Mouse (Mus musculus): ENCODE measurements at regions not wholly inside any gene's neighbourhood (a gene's known extent, or its start where the extent isn't known, plus 50 kb on each side); places are given as distances from the start of the nearest gene placed in this dataset.

DNA sequence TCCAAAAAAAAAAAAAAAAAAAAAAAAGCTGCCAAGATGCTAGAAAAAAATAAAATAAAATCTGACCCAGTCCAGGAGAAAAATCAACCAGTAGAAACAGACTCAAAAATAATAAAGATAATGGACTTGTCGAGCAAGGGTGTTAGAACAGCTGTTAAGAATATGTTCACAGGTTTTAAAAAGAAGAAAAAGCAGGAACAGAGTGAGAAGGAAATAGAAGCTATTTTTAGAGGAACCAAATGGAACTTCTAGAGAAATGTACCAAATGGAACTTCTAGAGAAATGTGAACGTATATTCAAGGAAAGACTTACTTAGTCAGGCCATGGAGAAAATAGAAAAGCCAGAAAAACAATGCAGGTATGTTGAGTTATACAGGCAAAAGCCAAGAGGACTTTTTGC is 662.4 kb upstream of the Jmjd1c start:
- 48% methylated on average over 2 of the region's 2 CpGs for WGBS
- Histone ChIP-seq H3K27ac (ENCODE audit: low read length) (no peak overlapping the region), H3K36me3 (ENCODE audit: control insufficient read depth, insufficient read depth, low read length) (no peaks in the 10 kb centered on the region), H3K4me3 (ENCODE audit: low read length) (no peak overlapping the region), H3K27me3 (ENCODE audit: control insufficient read depth, insufficient read depth, low read depth, low read length) (no peaks in the 10 kb centered on the region), H3K9ac (ENCODE audit: low read length) (no peak overlapping the region), H3K4me1 (replicated peaks; ENCODE audit: control insufficient read depth, insufficient read depth, low read length) (no peaks in the 10 kb centered on the region), H3K4me2 (ENCODE audit: low read depth, low read length) (no peak overlapping the region), H3K9me3 (ENCODE audit: control insufficient read depth, low read length) (no peaks in the 10 kb centered on the region)
- ATAC-seq (ENCODE audit: low read depth), result no peak

DNA sequence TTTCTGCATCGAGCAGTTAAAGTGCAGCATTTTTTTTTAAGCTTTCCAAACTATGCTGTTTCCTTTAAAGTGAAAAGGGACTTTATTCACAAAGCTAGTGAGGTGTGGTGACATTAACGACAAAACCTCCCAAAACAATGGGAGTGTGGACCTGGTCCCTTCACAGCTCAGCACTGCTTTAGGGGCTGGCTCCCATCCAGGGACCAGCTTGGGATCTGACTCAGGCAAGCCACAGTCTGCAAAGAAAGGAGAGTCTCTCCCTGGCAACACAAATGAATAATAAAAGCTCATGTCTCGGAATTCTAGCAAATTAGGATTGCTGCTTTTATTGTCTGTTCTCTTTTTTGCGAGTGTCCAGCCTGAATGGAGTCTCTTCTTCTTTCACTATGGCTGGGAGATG is 625.2 kb upstream of the Jmjd1c start:
- H3K4me1 ChIP-seq (replicated peaks; ENCODE audit: control insufficient read depth, insufficient read depth, low read length), result no peaks in the 10 kb centered on the region
- ATAC-seq (ENCODE audit: low read depth), result no peak
- H3K9ac ChIP-seq (ENCODE audit: low read length), result no peak overlapping the region
- H3K4me3 ChIP-seq (ENCODE audit: low read length), result no peak overlapping the region
- 57% methylated on average over 4 of the region's 4 CpGs for WGBS
- H3K9me3 ChIP-seq (ENCODE audit: control insufficient read depth, low read length), result no peaks in the 10 kb centered on the region
- no peak overlapping the region for H3K27ac ChIP-seq (ENCODE audit: low read length)
- H3K4me2 ChIP-seq (ENCODE audit: low read depth, low read length), result no peak overlapping the region
- H3K27me3 ChIP-seq (ENCODE audit: control insufficient read depth, insufficient read depth, low read depth, low read length), result no peaks in the 10 kb centered on the region
- no peaks in the 10 kb centered on the region for H3K36me3 ChIP-seq (ENCODE audit: control insufficient read depth, insufficient read depth, low read length)

DNA sequence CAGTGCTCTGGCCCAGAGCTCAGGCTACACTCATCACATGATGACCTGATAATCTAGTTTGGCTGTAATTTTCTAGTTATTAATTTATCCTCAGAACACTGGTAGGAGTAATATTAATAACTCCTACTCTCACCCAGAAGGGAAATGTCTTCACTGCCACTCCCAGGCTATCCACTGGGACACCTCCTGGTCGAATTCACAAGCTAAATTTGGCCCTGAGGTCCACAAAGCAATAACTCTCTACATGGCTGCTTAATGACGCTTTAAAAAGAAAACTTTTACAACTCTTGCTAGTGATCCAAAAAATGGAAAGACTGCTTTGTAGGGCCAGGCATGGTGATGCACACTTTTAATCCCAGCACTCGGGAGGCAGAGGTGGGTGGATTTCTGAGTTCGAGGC is 623.9 kb upstream of the Jmjd1c start:
- WGBS, result 67% methylated on average over 4 of the region's 4 CpGs

DNA sequence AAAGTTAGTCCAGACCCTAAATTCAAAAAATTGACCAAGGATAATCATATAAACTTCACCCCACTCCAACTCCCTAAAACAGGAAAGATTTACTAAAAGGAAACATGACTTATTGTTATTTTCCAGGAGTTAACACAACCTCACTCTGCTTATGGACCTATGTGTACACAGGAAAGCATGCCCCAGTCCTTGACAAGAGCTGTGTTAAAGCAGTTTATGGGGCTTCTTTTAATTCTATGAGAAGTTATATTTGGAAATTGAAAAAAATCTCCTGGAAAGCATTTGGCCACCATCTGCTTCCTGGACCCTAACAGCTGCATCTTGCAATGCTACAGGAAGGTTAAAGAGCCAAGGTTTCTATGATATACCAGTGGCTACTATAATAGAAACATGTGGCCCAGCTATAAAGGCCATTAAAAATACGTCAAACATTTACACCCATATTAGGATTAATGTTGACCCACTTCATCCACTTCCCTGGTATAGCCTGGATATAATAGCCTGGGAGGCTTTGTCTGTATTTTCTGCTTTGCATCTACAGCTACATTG is 620.7 kb upstream of the Jmjd1c start:
- no peaks in the 10 kb centered on the region for H3K36me3 ChIP-seq (ENCODE audit: control insufficient read depth, insufficient read depth, low read length)
- no peaks in the 10 kb centered on the region for H3K9me3 ChIP-seq (ENCODE audit: control insufficient read depth, low read length)
- no peak overlapping the region for H3K4me3 ChIP-seq (ENCODE audit: low read length)
- 36% methylated on average over 1 of the region's 1 CpGs for WGBS
- no peaks in the 10 kb centered on the region for H3K27me3 ChIP-seq (ENCODE audit: control insufficient read depth, insufficient read depth, low read depth, low read length)
- no peak overlapping the region for H3K4me2 ChIP-seq (ENCODE audit: low read depth, low read length)
- H3K4me1 ChIP-seq (replicated peaks; ENCODE audit: control insufficient read depth, insufficient read depth, low read length), result no peaks in the 10 kb centered on the region
- H3K27ac ChIP-seq (ENCODE audit: low read length), result no peak overlapping the region
- no peak overlapping the region for H3K9ac ChIP-seq (ENCODE audit: low read length)
- no peak for ATAC-seq (ENCODE audit: low read depth)

More for the DNA sequence above, 623.9 kb upstream of the Jmjd1c start:
- Histone ChIP-seq H3K4me3 (ENCODE audit: low read length) (no peak overlapping the region), H3K4me1 (replicated peaks; ENCODE audit: control insufficient read depth, insufficient read depth, low read length) (no peaks in the 10 kb centered on the region), H3K36me3 (ENCODE audit: control insufficient read depth, insufficient read depth, low read length) (no peaks in the 10 kb centered on the region), H3K9ac (ENCODE audit: low read length) (no peak overlapping the region), H3K4me2 (ENCODE audit: low read depth, low read length) (no peak overlapping the region), H3K9me3 (ENCODE audit: control insufficient read depth, low read length) (no peaks in the 10 kb centered on the region), H3K27ac (ENCODE audit: low read length) (no peak overlapping the region), H3K27me3 (ENCODE audit: control insufficient read depth, insufficient read depth, low read depth, low read length) (no peaks in the 10 kb centered on the region)
- no peak for ATAC-seq (ENCODE audit: low read depth)

DNA sequence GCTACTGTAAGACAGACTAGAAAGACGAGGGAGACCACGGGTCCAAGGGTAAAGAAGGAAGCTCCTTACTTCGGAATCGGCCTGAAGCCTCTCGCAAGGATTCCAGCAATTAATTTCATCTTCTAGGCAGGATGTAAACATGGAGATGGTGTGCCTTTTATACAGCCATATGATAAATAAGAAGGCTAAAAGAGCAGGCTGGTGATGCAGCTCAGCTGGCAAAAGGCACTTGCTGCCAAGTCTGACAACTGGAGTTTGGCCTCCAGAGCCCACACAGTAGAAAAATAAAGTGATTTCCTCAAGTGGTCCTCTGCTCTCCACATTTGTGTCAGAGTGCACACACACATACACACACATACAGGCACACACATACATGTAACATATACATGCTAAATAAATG is 605.1 kb upstream of the Jmjd1c start:
- Histone ChIP-seq H3K36me3 (ENCODE audit: control insufficient read depth, insufficient read depth, low read length) (no peaks in the 10 kb centered on the region), H3K4me1 (replicated peaks; ENCODE audit: control insufficient read depth, insufficient read depth, low read length) (no peaks in the 10 kb centered on the region), H3K9ac (ENCODE audit: low read length) (no peak overlapping the region), H3K9me3 (ENCODE audit: control insufficient read depth, low read length) (no peaks in the 10 kb centered on the region), H3K27ac (ENCODE audit: low read length) (no peak overlapping the region), H3K27me3 (ENCODE audit: control insufficient read depth, insufficient read depth, low read depth, low read length) (no peaks in the 10 kb centered on the region), H3K4me2 (ENCODE audit: low read depth, low read length) (no peak overlapping the region), H3K4me3 (ENCODE audit: low read length) (no peak overlapping the region)
- 44% methylated on average over 5 of the region's 5 CpGs for WGBS
- peak; percentile 94 for ATAC-seq (ENCODE audit: low read depth)

DNA sequence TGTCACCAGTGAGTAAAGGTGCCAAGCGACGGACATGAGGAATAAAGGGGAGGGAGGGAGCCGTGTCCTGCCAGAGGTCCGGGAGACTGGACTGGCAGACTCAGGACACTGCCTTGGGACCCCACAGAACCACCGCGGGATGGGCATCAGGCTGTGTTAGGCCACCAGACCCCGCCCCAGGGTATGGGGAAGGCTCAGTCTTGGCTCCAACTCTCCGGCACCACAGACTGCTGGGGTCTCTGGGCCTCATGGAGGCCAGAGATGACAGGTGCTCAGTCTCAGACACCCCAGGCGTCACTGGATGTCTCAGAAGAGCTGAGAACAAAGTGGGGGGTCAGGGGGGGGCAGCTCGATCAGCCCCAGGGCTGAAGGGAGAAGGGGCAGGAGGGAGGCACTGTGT is 604.1 kb upstream of the Jmjd1c start:
- H3K36me3 ChIP-seq (ENCODE audit: control insufficient read depth, insufficient read depth, low read length), result no peaks in the 10 kb centered on the region
- H3K4me2 ChIP-seq (ENCODE audit: low read depth, low read length), result no peak overlapping the region
- no peak overlapping the region for H3K9ac ChIP-seq (ENCODE audit: low read length)
- 49% methylated on average over 10 of the region's 10 CpGs for WGBS
- ATAC-seq (ENCODE audit: low read depth), result peak; percentile 26; the same call in 1 of the 2 replicates
- no peaks in the 10 kb centered on the region for H3K9me3 ChIP-seq (ENCODE audit: control insufficient read depth, low read length)
- H3K4me3 ChIP-seq (ENCODE audit: low read length), result no peak overlapping the region
- no peak overlapping the region for H3K27ac ChIP-seq (ENCODE audit: low read length)
- no peaks in the 10 kb centered on the region for H3K27me3 ChIP-seq (ENCODE audit: control insufficient read depth, insufficient read depth, low read depth, low read length)
- H3K4me1 ChIP-seq (replicated peaks; ENCODE audit: control insufficient read depth, insufficient read depth, low read length), result no peaks in the 10 kb centered on the region

DNA sequence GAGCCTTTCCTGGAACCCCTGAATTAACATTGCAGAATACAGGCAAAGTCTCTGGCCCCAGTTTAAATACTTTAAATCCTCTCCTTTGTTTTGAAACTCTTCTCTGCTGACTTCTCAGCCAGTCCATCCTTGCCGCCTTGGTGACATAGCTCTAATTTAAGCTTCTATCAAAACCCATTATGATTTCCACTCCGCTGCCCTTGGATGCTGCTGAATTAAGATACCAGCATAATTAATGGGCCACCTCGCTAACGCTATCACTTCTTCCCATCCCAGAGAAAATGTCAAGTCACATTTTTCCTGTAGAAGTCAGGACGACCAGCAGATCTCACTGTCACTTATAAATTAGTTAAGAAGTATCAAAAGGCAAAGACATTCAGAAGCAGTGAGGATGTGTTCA is 556.1 kb upstream of the Jmjd1c start:
- ATAC-seq (ENCODE audit: low read depth), result no peak
- Histone ChIP-seq H3K36me3 (ENCODE audit: control insufficient read depth, insufficient read depth, low read length) (no peaks in the 10 kb centered on the region), H3K9ac (ENCODE audit: low read length) (no peak overlapping the region), H3K27ac (ENCODE audit: low read length) (no peak overlapping the region), H3K4me3 (ENCODE audit: low read length) (no peak overlapping the region), H3K4me1 (replicated peaks; ENCODE audit: control insufficient read depth, insufficient read depth, low read length) (no peaks in the 10 kb centered on the region), H3K27me3 (ENCODE audit: control insufficient read depth, insufficient read depth, low read depth, low read length) (no peaks in the 10 kb centered on the region), H3K9me3 (ENCODE audit: control insufficient read depth, low read length) (no peaks in the 10 kb centered on the region), H3K4me2 (ENCODE audit: low read depth, low read length) (no peak overlapping the region)
- WGBS, result 79% methylated on average over 5 of the region's 5 CpGs

DNA sequence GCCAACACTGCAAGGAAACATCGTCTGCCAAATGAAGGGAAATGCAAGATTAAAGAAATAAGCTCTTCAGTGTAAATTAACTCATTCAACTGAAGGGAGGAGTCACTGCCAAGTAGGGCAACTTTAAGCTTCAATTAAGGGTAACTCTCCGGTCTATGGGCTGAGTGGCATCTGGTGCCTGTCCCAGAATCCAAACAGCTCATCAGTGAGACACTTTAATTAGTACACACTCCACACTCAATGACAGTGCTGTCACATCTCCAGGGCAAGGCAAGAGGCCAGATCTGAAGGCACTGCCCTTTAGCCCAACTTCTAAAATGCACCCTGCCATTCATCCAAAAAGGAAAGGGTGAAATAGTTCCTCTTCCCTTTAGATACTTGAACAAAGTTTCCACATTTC is 549.3 kb upstream of the Jmjd1c start:
- Histone ChIP-seq H3K9me3 (ENCODE audit: control insufficient read depth, low read length) (no peaks in the 10 kb centered on the region), H3K4me1 (replicated peaks; ENCODE audit: control insufficient read depth, insufficient read depth, low read length) (no peaks in the 10 kb centered on the region), H3K27ac (ENCODE audit: low read length) (no peak overlapping the region), H3K27me3 (ENCODE audit: control insufficient read depth, insufficient read depth, low read depth, low read length) (no peaks in the 10 kb centered on the region), H3K36me3 (ENCODE audit: control insufficient read depth, insufficient read depth, low read length) (no peaks in the 10 kb centered on the region), H3K4me3 (ENCODE audit: low read length) (no peak overlapping the region), H3K9ac (ENCODE audit: low read length) (no peak overlapping the region), H3K4me2 (ENCODE audit: low read depth, low read length) (no peak overlapping the region)
- WGBS, result 55% methylated on average over 2 of the region's 2 CpGs
- no peak for ATAC-seq (ENCODE audit: low read depth)

DNA sequence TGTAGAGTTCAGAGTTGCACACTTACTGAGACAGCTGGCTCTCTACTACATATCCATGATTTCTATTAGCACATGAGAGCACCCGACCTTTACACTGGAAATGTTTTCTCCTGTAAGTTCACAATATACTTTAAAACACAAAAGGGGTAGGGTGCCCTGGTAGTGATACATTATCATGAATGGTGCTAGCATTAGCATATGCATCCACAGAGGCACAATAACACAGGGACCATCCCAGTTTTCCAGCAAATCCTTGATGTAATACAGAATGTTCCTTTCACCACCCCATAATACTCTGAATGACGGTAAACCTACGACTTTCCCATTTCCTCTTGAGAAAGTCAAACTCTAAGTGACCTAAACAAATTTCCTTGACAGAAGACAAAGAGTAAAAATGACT is 548.3 kb upstream of the Jmjd1c start:
- ATAC-seq (ENCODE audit: low read depth), result no peak
- 40% methylated on average over 3 of the region's 3 CpGs for WGBS
- no peak overlapping the region for H3K9ac ChIP-seq (ENCODE audit: low read length)
- no peaks in the 10 kb centered on the region for H3K9me3 ChIP-seq (ENCODE audit: control insufficient read depth, low read length)
- no peak overlapping the region for H3K27ac ChIP-seq (ENCODE audit: low read length)
- H3K4me1 ChIP-seq (replicated peaks; ENCODE audit: control insufficient read depth, insufficient read depth, low read length), result peaks cover 2% of the 10 kb centered on the region; the same call in 1 of the 2 replicates
- H3K4me3 ChIP-seq (ENCODE audit: low read length), result no peak overlapping the region
- H3K36me3 ChIP-seq (ENCODE audit: control insufficient read depth, insufficient read depth, low read length), result no peaks in the 10 kb centered on the region
- H3K4me2 ChIP-seq (ENCODE audit: low read depth, low read length), result no peak overlapping the region
- no peaks in the 10 kb centered on the region for H3K27me3 ChIP-seq (ENCODE audit: control insufficient read depth, insufficient read depth, low read depth, low read length)

DNA sequence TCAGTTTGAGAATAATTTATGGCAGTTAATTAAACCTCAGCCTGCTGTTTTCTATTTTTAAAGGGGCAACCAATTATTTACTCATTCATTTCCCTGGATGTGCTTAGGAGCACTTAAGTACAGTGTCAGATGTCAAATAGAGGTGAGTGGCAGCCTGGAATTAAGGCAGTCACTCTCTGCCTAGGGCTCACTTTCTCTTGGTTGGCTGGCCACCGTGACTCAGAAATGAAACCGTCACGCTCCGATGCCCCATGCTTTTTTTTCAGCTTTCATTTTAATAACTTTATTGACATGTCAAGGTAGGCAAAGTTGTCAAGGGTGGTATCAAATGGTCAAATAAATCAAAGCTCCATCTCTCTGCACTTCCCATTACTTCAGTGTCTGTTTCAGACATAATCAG is 547.9 kb upstream of the Jmjd1c start:
- no peak overlapping the region for H3K4me2 ChIP-seq (ENCODE audit: low read depth, low read length)
- H3K27me3 ChIP-seq (ENCODE audit: control insufficient read depth, insufficient read depth, low read depth, low read length), result no peaks in the 10 kb centered on the region
- ATAC-seq (ENCODE audit: low read depth), result no peak
- peaks cover 5% of the 10 kb centered on the region; the same call in 1 of the 2 replicates for H3K4me1 ChIP-seq (replicated peaks; ENCODE audit: control insufficient read depth, insufficient read depth, low read length)
- no peaks in the 10 kb centered on the region for H3K9me3 ChIP-seq (ENCODE audit: control insufficient read depth, low read length)
- no peaks in the 10 kb centered on the region for H3K36me3 ChIP-seq (ENCODE audit: control insufficient read depth, insufficient read depth, low read length)
- H3K27ac ChIP-seq (ENCODE audit: low read length), result no peak overlapping the region
- no peak overlapping the region for H3K9ac ChIP-seq (ENCODE audit: low read length)
- 66% methylated on average over 4 of the region's 4 CpGs for WGBS
- H3K4me3 ChIP-seq (ENCODE audit: low read length), result no peak overlapping the region
